Mouse (Mus musculus) limb, embryonic 15.5 days (tissue): ENCODE measurements around the gene Fam198b. TPM values are rescaled to one million over a fixed set of nuclear protein-coding genes. Genes with fewer than 3 reads are reported as not detected.

Experiments
- ATAC-seq: fragments of 200-750 bp; cut with Nextera tagmentation; 2 replicates; pipeline ENCODE4 v1.8.0; 2017; ENCODE audit warnings: low read depth, moderate TSS enrichment; ENCODE audit not compliant: insufficient number of reproducible peaks, low FRiP score, low TSS enrichment
- H3K27ac ChIP-seq: fragments of 300-500 bp; sonication (generic); 2 replicates; pipeline ENCODE4 v1.5.1; 2015; ENCODE audit warnings: moderate library complexity, mild to moderate bottlenecking, inconsistent platforms
- H3K27me3 ChIP-seq: fragments of 300-500 bp; sonication (generic); 2 replicates; pipeline ENCODE4 v1.6.1; 2015; ENCODE audit warnings: inconsistent platforms
- H3K36me3 ChIP-seq: fragments of 300-500 bp; sonication (generic); 2 replicates; pipeline ENCODE4 v1.6.1; 2015; ENCODE audit warnings: inconsistent platforms
- H3K4me1 ChIP-seq: fragments of 300-500 bp; sonication (generic); 2 replicates; pipeline ENCODE4 v1.6.1; 2015; ENCODE audit warnings: inconsistent platforms
- H3K4me2 ChIP-seq: fragments of 300-500 bp; sonication (generic); 2 replicates; pipeline ENCODE4 v1.6.1; 2015; ENCODE audit warnings: mild to moderate bottlenecking, inconsistent platforms
- H3K4me3 ChIP-seq: fragments of 300-500 bp; sonication (generic); 2 replicates; pipeline ENCODE4 v1.5.1; 2015; ENCODE audit warnings: mild to moderate bottlenecking, inconsistent platforms
- H3K9ac ChIP-seq: fragments of 300-500 bp; sonication (generic); 2 replicates; pipeline ENCODE4 v1.6.1; 2015; ENCODE audit warnings: inconsistent platforms
- H3K9me3 ChIP-seq: fragments of 300-500 bp; sonication (generic); 2 replicates; pipeline ENCODE4 v1.6.1; 2016; ENCODE audit warnings: inconsistent platforms
- WGBS: fragments of 180-500 bp; shearing (Covaris S2); methylation state at CpG from one replicate; pipeline ENCODE4 v1.1.7; 2015; 5-methylcytosine and 5-hydroxymethylcytosine counted together
- polyA plus RNA-seq: library from polyadenylated mRNA; unstranded; fragments of >200 nt; fragmentation: Nextera tagmentation; extraction: Ambion mirVana; gene quantifications from 2 replicates; pipeline ENCODE4 v1.2.1, GENCODE M21; 2015

The Fam198b gene
- 20.1 and 20.8 TPM in 2 replicates for polyA plus RNA-seq

GRCm38 (mm10) chr3:79884305-79884704 is at the start of gene Fam198b:
Gene Fam198b (plus strand): TSS chr3:79884533.
- Histone ChIP-seq H3K9me3 (no peaks in the 10 kb centered on the region), H3K27ac (peak within 1 kb of the TSS; percentile 48; the same call in 1 of the 2 replicates), H3K4me2 (peak within 1 kb of the TSS; percentile 48), H3K27me3 (no peaks in the 10 kb centered on the region), H3K4me1 (peaks cover 24% of the 10 kb centered on the region), H3K36me3 (no peaks in the 10 kb centered on the region), H3K9ac (no peak within 1 kb of the TSS), H3K4me3 (peak within 1 kb of the TSS; percentile 31)
- WGBS = 28% methylated on average over 5 of the region's 5 CpGs
- no peak for ATAC-seq

- Histone ChIP-seq H3K4me3 (no peak overlapping the region), H3K4me2 (no peak overlapping the region), H3K4me1 (peaks cover 5% of the 10 kb centered on the region; the same call in 1 of the 2 replicates), H3K27me3 (no peaks in the 10 kb centered on the region), H3K27ac (no peak overlapping the region), H3K9me3 (no peaks in the 10 kb centered on the region), H3K36me3 (no peaks in the 10 kb centered on the region), H3K9ac (no peak overlapping the region)
- 46% methylated on average over 6 of the region's 6 CpGs for WGBS
- no peak for ATAC-seq
Observed at GRCm38 (mm10) chr3:79838751-79839150, 45.6 kb upstream of the Fam198b start.

GRCm38 (mm10) chr3:79841475-79841874 is 42.9 kb upstream of the Fam198b start:
- ATAC-seq = no peak
- Histone ChIP-seq H3K9me3 (no peaks in the 10 kb centered on the region), H3K27me3 (no peaks in the 10 kb centered on the region), H3K9ac (no peak overlapping the region), H3K4me2 (peak overlapping the region; percentile 72), H3K27ac (no peak overlapping the region), H3K4me3 (peak overlapping the region; percentile 56), H3K4me1 (peaks cover 5% of the 10 kb centered on the region; the same call in 1 of the 2 replicates), H3K36me3 (no peaks in the 10 kb centered on the region)
- 63% methylated on average over 6 of the region's 6 CpGs for WGBS

GRCm38 (mm10) chr3:79842165-79842564 is 42.2 kb upstream of the Fam198b start:
- Histone ChIP-seq H3K36me3 (no peaks in the 10 kb centered on the region), H3K9ac (peak overlapping the region; percentile 47; the same call in 1 of the 2 replicates), H3K9me3 (no peaks in the 10 kb centered on the region), H3K4me2 (peak overlapping the region; percentile 72), H3K27me3 (no peaks in the 10 kb centered on the region), H3K4me1 (peaks cover 5% of the 10 kb centered on the region; the same call in 1 of the 2 replicates), H3K4me3 (peak overlapping the region; percentile 56), H3K27ac (peak overlapping the region; percentile 86)
- 7% methylated on average over 12 of the region's 12 CpGs for WGBS
- ATAC-seq = no peak

DNA sequence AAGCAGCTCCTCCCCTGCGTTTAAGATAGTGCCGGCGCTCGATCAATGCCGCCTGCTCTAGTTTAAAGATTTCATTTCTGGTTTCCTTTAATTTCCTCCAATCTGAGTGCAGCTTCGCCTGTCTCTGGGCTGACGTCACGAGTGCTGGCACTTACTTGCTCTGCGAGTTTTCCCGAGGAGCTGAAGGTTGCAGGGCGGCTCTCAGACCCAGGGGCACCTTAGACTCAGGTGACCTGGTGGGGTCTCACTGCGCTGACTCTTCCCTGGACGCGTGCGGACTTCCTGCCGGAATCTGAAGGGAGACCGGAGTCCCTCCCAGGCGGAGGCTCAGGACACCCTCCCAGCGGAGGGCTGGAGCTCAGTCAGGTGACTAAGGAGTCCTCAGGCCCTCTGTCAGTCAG is 41.7 kb upstream of the Fam198b start:
- Histone ChIP-seq H3K27ac (peak overlapping the region; percentile 86), H3K4me3 (peak overlapping the region; percentile 56), H3K9ac (peak overlapping the region; percentile 47; the same call in 1 of the 2 replicates), H3K9me3 (no peaks in the 10 kb centered on the region), H3K4me2 (peak overlapping the region; percentile 72), H3K36me3 (no peaks in the 10 kb centered on the region), H3K4me1 (peaks cover 5% of the 10 kb centered on the region; the same call in 1 of the 2 replicates), H3K27me3 (no peaks in the 10 kb centered on the region)
- peak; percentile 69 for ATAC-seq
- under 1% methylated on average over 19 of the region's 19 CpGs for WGBS

- H3K9me3 ChIP-seq = no peaks in the 10 kb centered on the region
- no peak overlapping the region for H3K9ac ChIP-seq
- no peaks in the 10 kb centered on the region for H3K27me3 ChIP-seq
- no peak overlapping the region for H3K4me3 ChIP-seq
- no peak overlapping the region for H3K4me2 ChIP-seq
- ATAC-seq = no peak
- WGBS = 87% methylated on average over 9 of the region's 9 CpGs
- H3K4me1 ChIP-seq = peaks cover 5% of the 10 kb centered on the region; the same call in 1 of the 2 replicates
- no peaks in the 10 kb centered on the region for H3K36me3 ChIP-seq
- H3K27ac ChIP-seq = no peak overlapping the region
Observed at GRCm38 (mm10) chr3:79843999-79844398, 40.3 kb upstream of the Fam198b start.

- H3K4me1 ChIP-seq = 0 out of 2 replicates have a peak, but pooled peaks cover 2% of the 10 kb centered on the region
- H3K9ac ChIP-seq = no peak overlapping the region
- no peak overlapping the region for H3K4me3 ChIP-seq
- no peaks in the 10 kb centered on the region for H3K27me3 ChIP-seq
- no peaks in the 10 kb centered on the region for H3K36me3 ChIP-seq
- WGBS = 66% methylated on average over 5 of the region's 5 CpGs
- no peaks in the 10 kb centered on the region for H3K9me3 ChIP-seq
- ATAC-seq = no peak
- H3K27ac ChIP-seq = no peak overlapping the region
- H3K4me2 ChIP-seq = no peak overlapping the region
Observed at GRCm38 (mm10) chr3:79846633-79847032, 37.7 kb upstream of the Fam198b start.

- H3K4me1 ChIP-seq = no peaks in the 10 kb centered on the region
- H3K36me3 ChIP-seq = no peaks in the 10 kb centered on the region
- H3K9ac ChIP-seq = no peak overlapping the region
- H3K27me3 ChIP-seq = no peaks in the 10 kb centered on the region
- no peak for ATAC-seq
- no peaks in the 10 kb centered on the region for H3K9me3 ChIP-seq
- no peak overlapping the region for H3K27ac ChIP-seq
- H3K4me3 ChIP-seq = no peak overlapping the region
- 27% methylated on average over 4 of the region's 4 CpGs for WGBS
- no peak overlapping the region for H3K4me2 ChIP-seq
Observed at GRCm38 (mm10) chr3:79848841-79849240, 35.5 kb upstream of the Fam198b start.

DNA sequence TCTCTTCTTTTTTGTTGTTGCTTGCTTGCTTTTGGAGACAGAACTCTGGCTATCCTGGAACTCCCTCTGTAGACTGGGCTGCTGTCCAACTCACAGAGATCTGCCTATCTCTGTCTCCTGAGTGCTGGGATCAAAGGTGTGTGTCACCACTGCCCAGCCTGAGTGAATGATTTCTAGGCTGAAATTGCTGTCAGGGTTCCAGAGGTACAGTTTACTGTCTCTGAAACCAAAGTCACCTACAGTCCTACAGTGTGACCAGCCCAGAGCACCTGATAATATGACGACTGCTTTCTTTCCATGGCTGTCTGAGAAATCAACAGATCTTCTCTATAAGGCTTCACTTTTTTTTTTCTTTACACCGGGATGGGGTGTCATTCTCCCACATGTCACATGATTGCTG is 34.7 kb upstream of the Fam198b start:
- no peaks in the 10 kb centered on the region for H3K9me3 ChIP-seq
- no peaks in the 10 kb centered on the region for H3K4me1 ChIP-seq
- H3K27me3 ChIP-seq = no peaks in the 10 kb centered on the region
- no peak overlapping the region for H3K4me2 ChIP-seq
- no peak overlapping the region for H3K9ac ChIP-seq
- H3K36me3 ChIP-seq = no peaks in the 10 kb centered on the region
- H3K27ac ChIP-seq = no peak overlapping the region
- no peak for ATAC-seq
- 75% methylated on average over 2 of the region's 2 CpGs for WGBS
- no peak overlapping the region for H3K4me3 ChIP-seq

DNA sequence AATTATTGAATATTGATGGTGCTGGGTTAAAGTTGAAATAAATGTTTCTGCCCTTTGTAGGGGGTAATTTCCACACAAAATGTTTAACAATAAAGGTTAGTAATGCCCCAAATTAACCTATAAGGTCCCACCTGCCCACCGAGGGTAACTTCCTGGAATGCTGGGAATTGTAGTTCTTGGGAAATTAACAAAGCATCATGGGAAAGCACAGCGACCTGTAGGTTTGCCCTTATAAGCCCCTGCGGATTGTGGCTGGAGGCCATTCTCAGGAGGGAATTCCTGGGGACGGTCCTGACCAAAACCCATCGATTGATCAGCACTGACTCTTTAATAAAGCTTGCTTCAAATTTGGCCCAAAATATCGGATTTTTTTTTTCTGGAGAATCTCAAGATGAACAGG is 33.7 kb upstream of the Fam198b start:
- WGBS = 44% methylated on average over 6 of the region's 6 CpGs

GRCm38 (mm10) chr3:79852108-79852507 is 32.2 kb upstream of the Fam198b start:
- Histone ChIP-seq H3K4me3 (no peak overlapping the region), H3K9me3 (no peaks in the 10 kb centered on the region), H3K4me1 (no peaks in the 10 kb centered on the region), H3K36me3 (no peaks in the 10 kb centered on the region), H3K4me2 (no peak overlapping the region), H3K9ac (no peak overlapping the region), H3K27me3 (no peaks in the 10 kb centered on the region), H3K27ac (no peak overlapping the region)
- 75% methylated on average over 3 of the region's 3 CpGs for WGBS
- no peak for ATAC-seq

More for the DNA sequence above, 33.7 kb upstream of the Fam198b start:
- no peaks in the 10 kb centered on the region for H3K4me1 ChIP-seq
- H3K27ac ChIP-seq = no peak overlapping the region
- no peaks in the 10 kb centered on the region for H3K36me3 ChIP-seq
- no peak for ATAC-seq
- no peak overlapping the region for H3K4me2 ChIP-seq
- H3K9ac ChIP-seq = no peak overlapping the region
- H3K27me3 ChIP-seq = no peaks in the 10 kb centered on the region
- H3K9me3 ChIP-seq = no peaks in the 10 kb centered on the region
- H3K4me3 ChIP-seq = no peak overlapping the region

DNA sequence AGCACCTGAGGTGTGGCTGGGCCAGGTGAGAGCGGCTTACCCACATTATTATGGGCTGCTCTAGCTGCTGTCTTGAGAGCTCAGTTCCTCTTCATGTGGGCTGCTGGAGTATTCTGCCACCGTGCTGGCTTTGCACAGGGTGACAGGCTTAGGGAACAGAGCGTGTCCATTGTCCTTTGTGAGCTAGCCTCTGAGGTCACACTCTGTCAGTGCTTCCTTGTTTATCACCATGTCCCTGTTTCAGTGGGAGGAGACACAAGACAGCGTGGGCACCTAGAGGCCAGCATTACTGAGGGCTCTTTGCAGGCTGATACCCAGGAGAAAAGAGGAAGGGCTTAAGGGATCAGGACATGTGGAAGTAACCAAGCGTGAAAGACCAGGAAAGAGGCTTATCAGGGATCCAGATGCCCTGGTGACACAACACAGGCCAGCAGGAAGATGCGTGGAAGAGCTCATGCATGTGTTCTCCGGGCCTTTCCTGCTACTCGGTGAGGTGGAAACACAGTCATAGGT is 31.6 kb upstream of the Fam198b start, which contains the start of gene Tmem144:
Tmem144 (minus strand) TSS at position 120 of the 513 bp plus-strand sequence.
- WGBS = 75% methylated on average over 8 of the region's 8 CpGs
- H3K9me3 ChIP-seq = no peaks in the 10 kb centered on the region
- H3K4me1 ChIP-seq = no peaks in the 10 kb centered on the region
- no peaks in the 10 kb centered on the region for H3K36me3 ChIP-seq
- ATAC-seq = no peak
- no peaks in the 10 kb centered on the region for H3K27me3 ChIP-seq
- no peak within 1 kb of the TSS for H3K4me2 ChIP-seq
- H3K4me3 ChIP-seq = no peak within 1 kb of the TSS
- no peak within 1 kb of the TSS for H3K9ac ChIP-seq
- H3K27ac ChIP-seq = no peak within 1 kb of the TSS
